Mouse (Mus musculus): ENCODE measurements around the gene Spred1. TPM values are rescaled to one million over a fixed set of nuclear protein-coding genes. Genes with fewer than 3 reads are reported as not detected.

Spred1 gene
- polyA plus RNA-seq, 1 experiment from 2014 or later = 8.9 TPM

GRCm38 (mm10) chr2:117152161-117152560 is 31.0 kb downstream of the Spred1 start:
- Histone ChIP-seq H3K36me3 (peaks cover 37% of the 10 kb centered on the region; the same call in 1 of the 2 replicates), H3K4me1 (replicated peaks) (no peaks in the 10 kb centered on the region), H3K27me3 (ENCODE audit: insufficient read depth, poor library complexity, severe bottlenecking) (no peaks in the 10 kb centered on the region), H3K27ac (no peak overlapping the region), H3K9me3 (no peaks in the 10 kb centered on the region), H3K4me3 (no peak overlapping the region)
- DNase-seq (ENCODE audit: low spot score) = no peak

GRCm38 (mm10) chr2:117168379-117168778 is 47.2 kb downstream of the Spred1 start:
- no peak overlapping the region for H3K4me3 ChIP-seq
- H3K4me1 ChIP-seq (replicated peaks) = no peaks in the 10 kb centered on the region
- no peaks in the 10 kb centered on the region for H3K9me3 ChIP-seq
- no peak overlapping the region for H3K27ac ChIP-seq
- no peak for DNase-seq (ENCODE audit: low spot score)
- H3K36me3 ChIP-seq = peaks cover 44% of the 10 kb centered on the region
- 93% methylated on average over 2 of the region's 2 CpGs for WGBS
- H3K27me3 ChIP-seq (ENCODE audit: insufficient read depth, poor library complexity, severe bottlenecking) = no peaks in the 10 kb centered on the region

- 86% methylated on average over 3 of the region's 3 CpGs for WGBS
- Histone ChIP-seq H3K27ac (no peak overlapping the region), H3K27me3 (ENCODE audit: insufficient read depth, poor library complexity, severe bottlenecking) (no peaks in the 10 kb centered on the region), H3K36me3 (peaks cover 40% of the 10 kb centered on the region), H3K4me1 (replicated peaks) (no peaks in the 10 kb centered on the region), H3K9me3 (no peaks in the 10 kb centered on the region), H3K4me3 (no peak overlapping the region)
- no peak for DNase-seq (ENCODE audit: low spot score)
Measured at GRCm38 (mm10) chr2:117169037-117169436, 47.9 kb downstream of the Spred1 start.

- peaks cover 54% of the 10 kb centered on the region for H3K36me3 ChIP-seq
- no peak overlapping the region for H3K27ac ChIP-seq
- DNase-seq (ENCODE audit: low spot score) = no peak
- no peaks in the 10 kb centered on the region for H3K27me3 ChIP-seq (ENCODE audit: insufficient read depth, poor library complexity, severe bottlenecking)
- no peaks in the 10 kb centered on the region for H3K9me3 ChIP-seq
- WGBS = 88% methylated on average over 4 of the region's 4 CpGs
- H3K4me3 ChIP-seq = no peak overlapping the region
- H3K4me1 ChIP-seq (replicated peaks) = no peaks in the 10 kb centered on the region
Measured at GRCm38 (mm10) chr2:117172981-117173380, 51.8 kb downstream of the Spred1 start.

- no peak for DNase-seq (ENCODE audit: low spot score)
- no peaks in the 10 kb centered on the region for H3K27me3 ChIP-seq (ENCODE audit: insufficient read depth, poor library complexity, severe bottlenecking)
- H3K27ac ChIP-seq = no peak overlapping the region
- H3K4me1 ChIP-seq (replicated peaks) = no peaks in the 10 kb centered on the region
- no peak overlapping the region for H3K4me3 ChIP-seq
- 96% methylated on average over 4 of the region's 4 CpGs for WGBS
- H3K9me3 ChIP-seq = no peaks in the 10 kb centered on the region
- H3K36me3 ChIP-seq = peaks cover 54% of the 10 kb centered on the region
Measured at GRCm38 (mm10) chr2:117176066-117176465, 54.9 kb downstream of the Spred1 start.

- 79% methylated on average over 4 of the region's 4 CpGs for WGBS
- no peaks in the 10 kb centered on the region for H3K4me1 ChIP-seq (replicated peaks)
- no peak overlapping the region for H3K27ac ChIP-seq
- no peak for DNase-seq (ENCODE audit: low spot score)
- H3K36me3 ChIP-seq = peaks cover 52% of the 10 kb centered on the region
- H3K27me3 ChIP-seq (ENCODE audit: insufficient read depth, poor library complexity, severe bottlenecking) = no peaks in the 10 kb centered on the region
- H3K9me3 ChIP-seq = no peaks in the 10 kb centered on the region
- H3K4me3 ChIP-seq = no peak overlapping the region
Measured at GRCm38 (mm10) chr2:117176937-117177336, 55.8 kb downstream of the Spred1 start.

GRCm38 (mm10) chr2:117180250-117180885 is 59.2 kb downstream of the Spred1 start:
- no peak overlapping the region for H3K27ac ChIP-seq
- 49% methylated on average over 7 of the region's 7 CpGs for WGBS

GRCm38 (mm10) chr2:117185587-117185986 is 64.4 kb downstream of the Spred1 start:
- H3K36me3 ChIP-seq = peaks cover 79% of the 10 kb centered on the region
- H3K4me1 ChIP-seq (replicated peaks) = 0 out of 2 replicates have a peak, but pooled peaks cover 2% of the 10 kb centered on the region
- 85% methylated on average over 4 of the region's 4 CpGs for WGBS
- DNase-seq (ENCODE audit: low spot score) = no peak
- H3K9me3 ChIP-seq = no peaks in the 10 kb centered on the region
- H3K27ac ChIP-seq = no peak overlapping the region
- no peaks in the 10 kb centered on the region for H3K27me3 ChIP-seq (ENCODE audit: insufficient read depth, poor library complexity, severe bottlenecking)
- no peak overlapping the region for H3K4me3 ChIP-seq

More at GRCm38 (mm10) chr2:117180250-117180885, 59.2 kb downstream of the Spred1 start:
- no peaks in the 10 kb centered on the region for H3K27me3 ChIP-seq (ENCODE audit: insufficient read depth, poor library complexity, severe bottlenecking)
- peak; percentile 77 for DNase-seq (ENCODE audit: low spot score)
- H3K9me3 ChIP-seq = no peaks in the 10 kb centered on the region
- no peak overlapping the region for H3K4me3 ChIP-seq
- H3K4me1 ChIP-seq (replicated peaks) = 0 out of 2 replicates have a peak, but pooled peaks cover 2% of the 10 kb centered on the region
- peaks cover 65% of the 10 kb centered on the region for H3K36me3 ChIP-seq

GRCm38 (mm10) chr2:117190915-117191314 is 69.7 kb downstream of the Spred1 start:
- no peaks in the 10 kb centered on the region for H3K9me3 ChIP-seq
- H3K4me3 ChIP-seq = no peak overlapping the region
- peaks cover 19% of the 10 kb centered on the region for H3K4me1 ChIP-seq (replicated peaks)
- peaks cover 34% of the 10 kb centered on the region for H3K36me3 ChIP-seq
- H3K27ac ChIP-seq = no peak overlapping the region
- no peak for DNase-seq (ENCODE audit: low spot score)
- no peaks in the 10 kb centered on the region for H3K27me3 ChIP-seq (ENCODE audit: insufficient read depth, poor library complexity, severe bottlenecking)

- peaks cover under 1% of the 10 kb centered on the region; the same call in 1 of the 2 replicates for H3K36me3 ChIP-seq
- no peaks in the 10 kb centered on the region for H3K27me3 ChIP-seq (ENCODE audit: insufficient read depth, poor library complexity, severe bottlenecking)
- no peak overlapping the region for H3K4me3 ChIP-seq
- peaks cover 31% of the 10 kb centered on the region for H3K4me1 ChIP-seq (replicated peaks)
- H3K9me3 ChIP-seq = no peaks in the 10 kb centered on the region
- no peak for DNase-seq (ENCODE audit: low spot score)
- H3K27ac ChIP-seq = peak overlapping the region; percentile 56; the same call in 1 of the 2 replicates
Measured at GRCm38 (mm10) chr2:117194309-117194708, 73.1 kb downstream of the Spred1 start.

- 14% methylated on average over 2 of the region's 2 CpGs for WGBS
- H3K4me1 ChIP-seq (replicated peaks) = peaks cover 37% of the 10 kb centered on the region
Measured at GRCm38 (mm10) chr2:117195151-117195550, 74.0 kb downstream of the Spred1 start.

GRCm38 (mm10) chr2:117195578-117195977 is 74.4 kb downstream of the Spred1 start:
- no peak overlapping the region; the same call in 1 of the 2 replicates for H3K4me3 ChIP-seq
- peak overlapping the region; percentile 59 for H3K27ac ChIP-seq
- no peaks in the 10 kb centered on the region for H3K36me3 ChIP-seq
- no peaks in the 10 kb centered on the region for H3K27me3 ChIP-seq (ENCODE audit: insufficient read depth, poor library complexity, severe bottlenecking)
- H3K4me1 ChIP-seq (replicated peaks) = peaks cover 41% of the 10 kb centered on the region
- 19% methylated on average over 7 of the region's 7 CpGs for WGBS
- no peak for DNase-seq (ENCODE audit: low spot score)
- no peaks in the 10 kb centered on the region for H3K9me3 ChIP-seq

More at GRCm38 (mm10) chr2:117195151-117195550, 74.0 kb downstream of the Spred1 start:
- H3K27ac ChIP-seq = peak overlapping the region; percentile 56; the same call in 1 of the 2 replicates
- H3K27me3 ChIP-seq (ENCODE audit: insufficient read depth, poor library complexity, severe bottlenecking) = no peaks in the 10 kb centered on the region
- no peaks in the 10 kb centered on the region for H3K36me3 ChIP-seq
- no peaks in the 10 kb centered on the region for H3K9me3 ChIP-seq
- H3K4me3 ChIP-seq = no peak overlapping the region
- no peak for DNase-seq (ENCODE audit: low spot score)

- no peak overlapping the region for H3K4me3 ChIP-seq
- H3K27ac ChIP-seq = peak overlapping the region; percentile 36; the same call in 1 of the 2 replicates
- peaks cover 38% of the 10 kb centered on the region for H3K4me1 ChIP-seq (replicated peaks)
- 37% methylated on average over 9 of the region's 9 CpGs for WGBS
- H3K9me3 ChIP-seq = no peaks in the 10 kb centered on the region
- DNase-seq (ENCODE audit: low spot score) = peak; percentile 31
- no peaks in the 10 kb centered on the region for H3K36me3 ChIP-seq
- no peaks in the 10 kb centered on the region for H3K27me3 ChIP-seq (ENCODE audit: insufficient read depth, poor library complexity, severe bottlenecking)
Measured at GRCm38 (mm10) chr2:117200869-117201338, 79.7 kb downstream of the Spred1 start.

Data from hindbrain, embryonic 10.5 days (tissue).